Mouse (Mus musculus) spleen, adult 2 months (tissue): Measurements from ENCODE around the gene Thsd7a.

Experiments
- CTCF ChIP-seq: fragments of 200-500 bp; IDR thresholded peaks from 2 replicates; pipeline ENCODE4 v1.5.1; 2011; ENCODE audit warnings: mild to moderate bottlenecking, inconsistent platforms; ENCODE audit not compliant: insufficient read depth, insufficient read length, insufficient replicate concordance; ENCODE audit errors: extremely low read depth
- POLR2A ChIP-seq: fragments of 200-500 bp; IDR thresholded peaks from 2 replicates; pipeline ENCODE4 v1.6.1; 2011; ENCODE audit warnings: low read depth, low read length, inconsistent platforms

DNA sequence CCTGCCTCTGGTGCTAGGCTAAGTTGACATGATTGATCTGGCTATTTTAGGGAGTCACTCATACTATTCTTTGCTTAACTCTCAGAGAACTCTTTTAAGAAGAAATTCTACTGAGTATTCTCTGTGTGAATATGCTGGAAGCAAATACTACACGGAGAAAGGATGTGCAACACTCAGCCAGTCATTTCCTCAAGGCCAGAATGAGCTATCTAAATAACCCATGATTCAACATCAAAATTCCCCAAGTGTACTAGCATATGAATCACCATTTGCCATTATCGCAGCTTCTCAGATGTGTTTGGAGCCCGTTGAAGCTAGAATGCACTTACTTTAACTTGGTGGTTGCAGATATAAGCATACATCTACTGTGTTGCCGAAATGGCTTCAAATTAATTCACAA is 147.0 kb downstream of the Thsd7a start:
- TF ChIP-seq CTCF = no peak
- no peak for TF ChIP-seq POLR2A
